Mouse (Mus musculus) midbrain, embryonic 12.5 days (tissue): ENCODE data around the gene Gimap7. TPM values are rescaled to one million over a fixed set of nuclear protein-coding genes. Genes with fewer than 3 reads are reported as not detected.

ENCODE experiments used
- ATAC-seq: fragments of 200-750 bp; cut with Nextera tagmentation; 2 replicates; pipeline ENCODE4 v1.8.0; 2017; ENCODE audit warnings: low read depth, moderate TSS enrichment, moderate library complexity; ENCODE audit not compliant: low FRiP score
- H3K27ac ChIP-seq: fragments of 300-500 bp; sonication (generic); replicated peaks from 2 replicates; pipeline ENCODE4 v1.5.1; 2016; ENCODE audit warnings: mild to moderate bottlenecking
- H3K27me3 ChIP-seq: fragments of 300-500 bp; sonication (generic); 2 replicates; pipeline ENCODE4 v1.6.1; 2016; ENCODE audit warnings: mild to moderate bottlenecking
- H3K36me3 ChIP-seq: fragments of 300-500 bp; sonication (generic); 2 replicates; pipeline ENCODE4 v1.6.1; 2016
- H3K4me1 ChIP-seq: fragments of 300-500 bp; sonication (generic); 2 replicates; pipeline ENCODE4 v1.6.1; 2016
- H3K4me2 ChIP-seq: fragments of 300-500 bp; sonication (generic); replicated peaks from 2 replicates; pipeline ENCODE4 v1.6.1; 2016; ENCODE audit warnings: mild to moderate bottlenecking, moderate library complexity
- H3K4me3 ChIP-seq: fragments of 300-500 bp; sonication (generic); 2 replicates; pipeline ENCODE4 v1.5.1; 2016; ENCODE audit warnings: mild to moderate bottlenecking
- H3K9ac ChIP-seq: fragments of 300-500 bp; sonication (generic); replicated peaks from 2 replicates; pipeline ENCODE4 v1.6.1; 2016; ENCODE audit warnings: mild to moderate bottlenecking, moderate library complexity
- H3K9me3 ChIP-seq: fragments of 300-500 bp; sonication (generic); 2 replicates; pipeline ENCODE4 v1.6.1; 2016; ENCODE audit warnings: mild to moderate bottlenecking
- WGBS: fragments of 180-500 bp; shearing (Covaris S2); methylation state at CpG from one replicate; pipeline ENCODE4 v1.1.7; 2016; 5-methylcytosine and 5-hydroxymethylcytosine counted together
- polyA plus RNA-seq: library from polyadenylated mRNA; unstranded; fragments of >200 nt; fragmentation: Nextera tagmentation; extraction: Ambion mirVana; gene quantifications from 2 replicates; pipeline ENCODE4 v1.2.1, GENCODE M21; 2016

Gimap7 gene
- not detected in 2 replicates for polyA plus RNA-seq

DNA sequence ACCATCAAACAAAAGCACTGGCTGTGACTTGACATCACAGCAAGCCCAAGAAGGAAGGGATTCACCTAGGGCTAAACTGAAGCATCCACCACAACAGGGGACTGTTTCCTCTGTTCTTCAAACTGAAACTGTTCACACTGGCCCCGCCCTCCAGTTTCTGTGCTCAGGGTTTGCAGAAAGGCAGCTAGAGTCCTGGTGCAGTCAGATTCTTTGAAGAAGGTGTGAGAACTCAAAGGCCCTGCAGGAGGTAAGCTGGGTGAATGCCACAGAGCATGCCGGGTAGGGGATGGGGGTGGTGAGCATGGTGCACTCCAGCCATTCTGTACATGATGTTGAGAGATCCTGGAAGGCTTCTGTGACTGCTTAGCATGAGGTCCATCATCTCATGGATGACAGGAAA is at the start of gene Gimap7, which contains the start of gene Gm28053:
Gimap7 (plus strand) TSS at position 167 of the 400 bp plus-strand sequence.
Gm28053 (plus strand) TSS at position 153 of the 400 bp plus-strand sequence.
- no peaks in the 10 kb centered on the region for H3K27me3 ChIP-seq
- no peak within 1 kb of the TSS for H3K27ac ChIP-seq
- no peak within 1 kb of the TSS for H3K4me3 ChIP-seq
- WGBS = 59% methylated on average over 2 of the region's 2 CpGs
- H3K4me1 ChIP-seq = no peaks in the 10 kb centered on the region
- no peak for ATAC-seq
- no peak within 1 kb of the TSS for H3K4me2 ChIP-seq
- H3K9ac ChIP-seq = no peak within 1 kb of the TSS
- no peaks in the 10 kb centered on the region for H3K9me3 ChIP-seq
- no peaks in the 10 kb centered on the region for H3K36me3 ChIP-seq

DNA sequence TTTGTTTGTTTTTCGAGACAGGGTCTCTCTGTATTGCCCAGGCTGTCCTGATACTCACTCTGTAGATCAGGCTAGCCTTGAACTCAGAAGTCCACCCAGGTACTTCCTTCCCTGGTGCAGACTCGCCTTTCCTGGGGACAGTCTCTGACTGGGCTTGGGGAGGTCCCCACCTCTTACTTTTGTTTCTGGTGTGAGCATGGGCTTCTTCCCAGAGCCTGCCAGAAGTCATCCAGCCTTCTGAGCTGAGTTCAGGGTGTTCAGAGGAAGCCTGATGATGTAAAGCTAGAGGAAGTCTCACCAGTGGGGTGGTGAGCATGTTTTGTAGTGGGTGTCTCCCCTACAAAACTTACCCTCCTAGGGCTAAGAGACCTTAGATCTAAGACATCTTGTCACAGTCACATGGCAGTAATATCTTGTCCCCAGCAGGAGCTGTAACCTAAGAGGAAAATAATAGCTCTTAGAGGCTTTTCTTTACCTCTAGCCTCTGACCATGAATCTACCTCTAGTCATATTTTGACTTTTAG is 48.9 kb upstream of the Gimap7 start:
- H3K9ac ChIP-seq = no peak overlapping the region
- no peaks in the 10 kb centered on the region for H3K27me3 ChIP-seq
- H3K4me1 ChIP-seq = no peaks in the 10 kb centered on the region
- H3K27ac ChIP-seq = no peak overlapping the region
- H3K4me2 ChIP-seq = no peak overlapping the region
- no peaks in the 10 kb centered on the region for H3K9me3 ChIP-seq
- WGBS = 62% methylated on average over 2 of the region's 2 CpGs
- H3K4me3 ChIP-seq = no peak overlapping the region
- H3K36me3 ChIP-seq = no peaks in the 10 kb centered on the region
- ATAC-seq = no peak

DNA sequence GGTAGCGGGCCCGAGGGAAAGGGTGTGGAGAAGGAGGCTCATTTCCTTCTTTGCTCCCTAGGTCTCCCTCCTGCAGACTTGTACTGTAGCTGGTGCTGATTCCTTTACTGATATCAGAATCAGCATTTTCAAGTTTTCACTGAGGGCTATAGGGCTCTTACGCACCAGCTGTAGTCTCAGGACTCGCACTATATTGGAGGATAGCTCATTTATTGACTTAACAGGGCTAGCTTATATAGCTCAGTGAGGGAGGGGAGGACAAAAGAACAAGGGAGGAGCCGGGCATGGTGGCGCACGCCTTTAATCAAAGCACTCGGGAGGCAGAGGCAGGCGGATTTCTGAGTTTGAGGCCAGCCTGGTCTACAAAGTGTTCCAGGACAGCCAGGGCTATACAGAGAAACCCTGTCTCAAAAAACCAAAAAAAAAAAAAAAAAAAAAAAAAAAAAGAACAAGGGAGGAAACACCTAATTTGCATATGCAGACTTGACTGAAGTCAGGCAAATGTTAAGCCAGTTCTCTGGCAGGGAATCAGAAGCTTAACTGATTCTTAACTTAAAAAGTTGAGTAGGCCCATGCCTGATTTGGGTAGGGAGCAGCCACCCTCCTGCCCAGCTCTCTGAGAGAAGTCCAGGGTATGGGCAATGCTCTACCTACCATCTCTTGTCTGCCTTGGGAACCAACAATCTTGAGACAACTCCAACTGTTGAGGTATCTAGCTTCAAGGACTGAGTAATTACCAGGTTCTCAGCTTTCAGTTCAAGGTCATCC is 43.9 kb upstream of the Gimap7 start:
- no peak overlapping the region for H3K27ac ChIP-seq
- H3K9me3 ChIP-seq = no peaks in the 10 kb centered on the region
- WGBS = 93% methylated on average over 9 of the region's 9 CpGs
- no peak for ATAC-seq
- H3K4me1 ChIP-seq = peaks cover 7% of the 10 kb centered on the region; the same call in 1 of the 2 replicates
- no peaks in the 10 kb centered on the region for H3K36me3 ChIP-seq
- H3K27me3 ChIP-seq = no peaks in the 10 kb centered on the region
- H3K4me3 ChIP-seq = no peak overlapping the region
- no peak overlapping the region for H3K4me2 ChIP-seq
- H3K9ac ChIP-seq = no peak overlapping the region

DNA sequence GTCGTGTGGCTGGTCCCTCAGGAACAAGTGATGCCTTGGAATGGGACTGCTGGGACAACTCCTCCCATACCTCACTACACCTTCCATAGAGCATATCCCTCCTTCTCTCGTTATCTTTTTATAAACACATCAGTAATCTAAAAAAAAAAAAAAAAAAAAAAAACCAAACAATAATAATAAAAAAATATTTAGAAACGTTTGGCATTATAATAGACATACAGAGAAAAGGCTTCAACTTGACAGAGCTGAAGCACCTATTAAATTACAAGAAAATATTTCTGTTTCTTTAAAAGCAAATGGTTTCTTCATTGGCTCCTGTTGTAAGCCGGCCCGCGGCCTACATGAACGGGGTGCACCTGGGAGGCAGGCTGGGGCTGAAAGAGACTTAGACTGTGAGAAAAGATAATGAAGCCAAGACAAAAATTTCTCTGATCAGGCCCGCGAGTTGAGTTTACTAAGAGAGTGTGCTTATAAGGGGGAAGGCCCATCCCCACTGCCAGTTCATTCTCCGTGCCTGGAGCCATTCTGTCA is 43.0 kb upstream of the Gimap7 start:
- no peaks in the 10 kb centered on the region for H3K36me3 ChIP-seq
- WGBS = 47% methylated on average over 10 of the region's 10 CpGs
- peaks cover 7% of the 10 kb centered on the region; the same call in 1 of the 2 replicates for H3K4me1 ChIP-seq
- ATAC-seq = no peak
- H3K27me3 ChIP-seq = no peaks in the 10 kb centered on the region
- H3K4me3 ChIP-seq = no peak overlapping the region
- no peaks in the 10 kb centered on the region for H3K9me3 ChIP-seq
- peak overlapping the region; percentile 27; the same call in 1 of the 2 replicates for H3K4me2 ChIP-seq
- H3K9ac ChIP-seq = no peak overlapping the region
- no peak overlapping the region for H3K27ac ChIP-seq

DNA sequence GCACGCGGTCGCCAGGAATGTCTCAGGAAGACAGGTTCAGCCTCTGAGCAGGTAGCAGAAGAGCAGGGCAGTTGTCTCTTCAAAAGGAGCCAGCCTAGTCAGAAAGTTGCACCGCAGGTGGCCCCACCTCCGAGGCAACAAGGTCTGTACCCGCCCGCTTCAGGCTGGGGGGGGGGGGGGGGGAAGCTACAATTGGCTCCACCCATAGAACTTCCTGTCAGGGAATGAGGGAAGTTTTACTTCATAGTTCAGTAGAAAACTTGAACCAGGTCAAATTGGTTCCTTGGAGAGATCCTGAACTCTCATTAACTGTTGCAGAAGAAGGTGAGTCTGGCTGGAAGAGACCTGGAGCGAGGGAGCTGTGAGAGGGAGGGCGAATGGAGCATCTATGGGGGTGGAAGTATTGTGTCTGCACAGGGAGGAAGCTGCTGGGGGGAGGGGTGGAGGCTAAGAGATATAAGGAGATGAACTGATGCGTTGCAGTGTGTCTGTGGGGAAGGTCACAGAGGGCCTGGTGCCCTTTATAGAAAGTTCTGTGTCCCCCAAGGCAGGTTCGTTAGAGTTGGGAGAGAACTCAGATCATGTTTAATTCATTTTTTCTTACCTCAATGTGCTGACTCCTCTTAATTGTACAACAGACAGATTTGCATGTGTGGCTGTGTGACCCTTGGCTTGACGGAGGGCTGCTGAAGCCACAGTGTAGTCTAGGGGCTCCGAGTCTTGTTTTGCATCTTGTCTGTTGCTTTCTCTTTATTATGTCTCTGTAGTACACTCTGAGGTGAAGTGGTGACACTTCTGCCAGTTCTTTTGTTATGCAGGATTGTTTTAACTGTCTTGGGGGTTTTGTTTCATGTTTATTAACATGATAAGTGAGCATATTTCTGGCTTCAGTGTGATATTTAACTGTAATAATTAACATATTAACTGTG is 42.2 kb upstream of the Gimap7 start, which contains the start of gene Gimap9:
Gimap9 (plus strand) TSS at position 199 of the 929 bp plus-strand sequence.
- Histone ChIP-seq H3K27me3 (no peaks in the 10 kb centered on the region), H3K36me3 (no peaks in the 10 kb centered on the region), H3K9me3 (no peaks in the 10 kb centered on the region), H3K4me1 (peaks cover 7% of the 10 kb centered on the region; the same call in 1 of the 2 replicates), H3K9ac (no peak within 1 kb of the TSS), H3K4me2 (peak within 1 kb of the TSS; percentile 27; the same call in 1 of the 2 replicates), H3K27ac (no peak within 1 kb of the TSS), H3K4me3 (no peak within 1 kb of the TSS)
- WGBS = 21% methylated on average over 9 of the region's 13 CpGs
- ATAC-seq = no peak

DNA sequence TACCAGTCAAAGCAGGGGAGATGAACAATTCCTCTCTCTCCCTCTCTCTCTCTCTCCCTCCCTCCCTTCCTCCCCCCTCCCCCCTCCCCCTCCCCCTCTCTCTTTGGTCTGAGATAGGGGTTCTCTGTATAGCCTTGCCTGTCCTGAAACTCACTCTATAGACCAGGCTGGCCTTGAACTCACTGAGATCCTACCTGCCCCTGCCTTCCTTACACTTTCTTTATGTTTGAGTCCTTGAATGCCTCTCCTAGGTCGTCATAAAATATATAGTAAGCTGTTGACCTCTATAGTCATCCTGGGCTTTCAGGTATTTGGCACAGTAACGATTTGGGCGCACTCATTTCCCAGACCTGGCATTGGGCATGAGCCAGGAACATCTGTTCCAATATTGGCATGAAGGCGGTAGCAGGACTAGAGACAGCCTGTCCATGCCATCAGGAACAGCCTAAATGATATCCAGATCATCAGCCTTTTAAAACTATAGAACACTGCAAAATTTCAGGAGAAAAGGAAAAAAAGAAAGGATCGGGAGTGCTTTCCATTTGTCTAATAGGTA is 41.5 kb upstream of the Gimap7 start:
- no peak overlapping the region for H3K4me2 ChIP-seq
- 90% methylated on average over 5 of the region's 5 CpGs for WGBS
- no peaks in the 10 kb centered on the region for H3K9me3 ChIP-seq
- no peak overlapping the region for H3K9ac ChIP-seq
- H3K27me3 ChIP-seq = no peaks in the 10 kb centered on the region
- H3K4me1 ChIP-seq = peaks cover 7% of the 10 kb centered on the region; the same call in 1 of the 2 replicates
- no peak for ATAC-seq
- no peak overlapping the region for H3K4me3 ChIP-seq
- H3K36me3 ChIP-seq = no peaks in the 10 kb centered on the region
- no peak overlapping the region for H3K27ac ChIP-seq

DNA sequence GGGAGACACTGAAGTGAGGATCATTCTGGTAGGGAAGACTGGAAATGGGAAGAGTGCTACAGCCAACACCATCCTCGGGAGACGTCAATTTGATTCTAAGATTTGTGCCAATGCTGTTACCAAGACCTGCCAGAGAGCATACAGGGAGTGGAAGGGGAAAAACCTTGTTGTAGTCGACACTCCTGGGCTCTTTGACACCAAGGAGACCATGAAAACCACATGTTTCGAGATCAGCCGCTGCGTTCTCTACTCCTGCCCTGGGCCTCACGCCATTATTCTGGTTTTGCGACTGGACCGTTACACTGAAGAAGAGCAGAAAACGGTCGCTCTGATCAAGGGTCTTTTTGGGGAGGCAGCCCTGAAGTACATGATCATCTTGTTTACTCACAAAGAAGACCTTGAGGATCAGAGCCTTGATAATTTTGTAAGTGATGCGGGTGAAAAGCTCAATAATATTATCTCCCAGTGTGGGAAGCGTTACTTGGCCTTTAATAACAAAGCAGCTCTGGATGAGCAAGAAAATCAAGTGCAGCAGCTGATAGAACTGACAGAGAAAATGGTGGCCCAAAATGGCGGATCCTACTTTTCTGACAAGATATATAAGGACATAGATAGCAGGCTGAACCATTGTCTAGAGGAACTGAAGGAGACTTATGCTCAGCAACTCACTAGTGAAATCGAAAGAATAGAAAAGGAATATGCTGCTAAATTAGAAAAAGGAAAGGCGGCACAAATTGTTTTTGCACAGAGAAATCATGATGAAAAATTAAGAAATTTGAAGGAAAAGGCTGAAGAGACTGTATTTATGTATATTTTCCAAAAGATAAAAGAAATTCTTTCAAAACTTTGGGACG is 40.7 kb upstream of the Gimap7 start:
- WGBS = 93% methylated on average over 17 of the region's 17 CpGs
- H3K4me3 ChIP-seq = no peak overlapping the region
- H3K9me3 ChIP-seq = no peaks in the 10 kb centered on the region
- no peak overlapping the region for H3K9ac ChIP-seq
- no peaks in the 10 kb centered on the region for H3K27me3 ChIP-seq
- H3K27ac ChIP-seq = no peak overlapping the region
- no peaks in the 10 kb centered on the region for H3K36me3 ChIP-seq
- no peak for ATAC-seq
- no peak overlapping the region for H3K4me2 ChIP-seq
- peaks cover 7% of the 10 kb centered on the region; the same call in 1 of the 2 replicates for H3K4me1 ChIP-seq

DNA sequence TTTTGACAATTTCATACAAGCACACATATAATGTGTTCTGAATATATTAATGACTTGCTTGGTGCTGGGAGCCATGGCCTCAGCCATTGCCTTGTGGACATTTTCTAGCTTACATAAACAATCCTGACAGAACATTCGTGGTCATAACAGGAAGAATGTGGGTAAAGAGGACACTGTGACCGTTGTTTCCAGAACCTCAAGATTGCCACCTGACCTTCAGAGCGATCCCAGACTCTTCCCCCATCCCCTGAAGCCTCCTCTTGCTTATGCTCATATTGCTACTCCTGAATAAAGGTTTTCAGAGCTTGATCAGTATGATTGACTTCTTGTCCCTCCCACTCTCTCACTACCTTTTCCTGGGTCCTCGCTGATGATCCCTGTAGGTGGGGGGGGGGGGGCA is 40.0 kb upstream of the Gimap7 start:
- H3K9ac ChIP-seq = no peak overlapping the region
- H3K4me3 ChIP-seq = no peak overlapping the region
- 92% methylated on average over 4 of the region's 4 CpGs for WGBS
- H3K9me3 ChIP-seq = no peaks in the 10 kb centered on the region
- H3K27ac ChIP-seq = no peak overlapping the region
- H3K4me1 ChIP-seq = peaks cover 7% of the 10 kb centered on the region; the same call in 1 of the 2 replicates
- H3K27me3 ChIP-seq = no peaks in the 10 kb centered on the region
- H3K36me3 ChIP-seq = no peaks in the 10 kb centered on the region
- no peak overlapping the region for H3K4me2 ChIP-seq
- no peak for ATAC-seq

DNA sequence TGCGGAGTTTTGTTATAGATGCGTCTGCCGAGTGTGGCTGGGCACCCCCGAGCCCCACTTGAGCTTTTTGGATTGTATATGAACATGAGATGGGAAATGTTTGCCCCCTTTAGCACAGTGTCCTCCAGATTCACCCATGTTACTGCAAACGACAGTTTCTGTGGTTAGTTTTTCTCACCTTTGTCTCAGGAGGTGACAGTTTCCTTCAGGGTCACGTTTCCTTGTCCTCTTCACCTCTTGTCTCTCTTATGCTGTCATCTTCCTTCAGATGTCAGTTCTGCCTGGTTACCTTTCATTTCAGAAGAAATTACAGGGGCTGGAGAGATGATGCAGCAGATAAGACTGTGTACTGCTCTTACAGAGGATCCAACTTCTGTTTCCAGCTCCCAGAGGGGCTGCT is 38.7 kb upstream of the Gimap7 start:
- Histone ChIP-seq H3K27me3 (no peaks in the 10 kb centered on the region), H3K27ac (no peak overlapping the region), H3K4me3 (no peak overlapping the region), H3K9ac (no peak overlapping the region), H3K4me1 (peaks cover 7% of the 10 kb centered on the region; the same call in 1 of the 2 replicates), H3K4me2 (no peak overlapping the region), H3K9me3 (no peaks in the 10 kb centered on the region), H3K36me3 (no peaks in the 10 kb centered on the region)
- no peak for ATAC-seq
- 86% methylated on average over 6 of the region's 6 CpGs for WGBS

DNA sequence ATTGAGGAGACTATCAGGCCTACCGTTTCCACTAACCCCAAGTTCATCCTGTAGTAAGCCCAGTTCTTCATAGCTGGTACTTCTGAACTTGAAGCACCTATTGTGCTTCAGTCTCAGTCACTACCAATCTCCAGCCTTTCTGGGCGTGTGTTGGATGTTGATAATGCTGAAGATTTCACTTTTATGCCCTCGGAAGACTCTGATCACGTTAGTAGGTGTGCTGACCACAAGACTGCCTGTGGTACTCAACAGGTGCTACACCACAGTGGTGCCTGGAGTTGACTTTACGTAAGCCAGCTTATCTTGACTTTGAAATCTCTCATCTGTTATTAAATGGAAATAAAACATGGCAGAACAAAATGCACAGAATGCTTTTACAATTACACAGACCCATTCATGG is 38.0 kb upstream of the Gimap7 start:
- ATAC-seq = no peak
- WGBS = 81% methylated on average over 5 of the region's 5 CpGs
- Histone ChIP-seq H3K36me3 (no peaks in the 10 kb centered on the region), H3K4me3 (no peak overlapping the region), H3K9me3 (no peaks in the 10 kb centered on the region), H3K27ac (no peak overlapping the region), H3K9ac (no peak overlapping the region), H3K4me2 (no peak overlapping the region), H3K27me3 (no peaks in the 10 kb centered on the region), H3K4me1 (peaks cover 7% of the 10 kb centered on the region; the same call in 1 of the 2 replicates)
